7 mouse cellular contexts compared by ENCODE assay signal in the genomic region with DNA sequence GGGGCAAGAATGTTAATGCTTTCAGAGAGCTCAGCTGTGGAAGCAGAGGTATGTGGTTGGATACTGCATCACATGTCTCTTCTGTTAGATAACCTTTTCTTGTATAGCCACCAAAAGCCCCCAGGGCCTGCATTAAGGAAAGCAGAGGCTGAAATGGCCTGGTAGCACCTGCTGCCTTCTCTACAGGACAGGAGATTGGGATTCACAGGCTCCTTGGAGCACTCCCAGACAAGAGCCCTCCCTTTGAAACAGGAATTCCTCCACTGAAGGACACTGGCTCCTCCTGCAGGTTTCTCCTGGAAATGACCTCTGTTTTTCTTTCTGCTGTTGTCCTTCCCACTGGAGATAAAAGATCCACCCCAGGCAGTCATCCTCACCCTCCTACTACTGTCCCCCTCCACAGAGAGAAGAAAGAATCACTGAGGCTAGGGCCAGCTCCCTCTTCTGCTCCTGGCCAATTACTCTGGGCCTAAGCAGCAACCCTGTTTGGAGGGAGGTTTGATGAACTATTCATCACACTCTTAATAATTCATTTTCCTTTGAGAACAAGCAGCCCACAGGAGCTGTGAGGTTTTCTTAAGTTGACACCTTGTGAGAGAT.
DNase-seq lines count a peak whose midpoint lies in the region; ATAC-seq and TF ChIP-seq lines count a peak whose summit lies in the region.

No protein-coding gene starts in this region.

- peak; percentile 53 for DNase-seq in lung, embryonic 14.5 days
- no peak for DNase-seq in lung, postnatal 36 days
- peak; percentile 2 for DNase-seq in cerebellum, adult 9-11 months
- DNase-seq in forebrain, embryonic 14.5 days (ENCODE audit: low spot score), result peak; percentile 57
- peak; percentile 36 to 42 for DNase-seq in left cerebral cortex, adult 18-20 months (ENCODE audit: low spot score in 2 of 2)
- DNase-seq in B cell, adult 2 months, result no peak

- no peak overlapping the region for H3K9ac ChIP-seq in lung, embryonic 14.5 days
- no peak overlapping the region for H3K9ac ChIP-seq in forebrain, embryonic 14.5 days (ENCODE audit: low read length)
- no peak overlapping the region for H3K9ac ChIP-seq in neural tube, embryonic 14.5 days (replicated peaks; ENCODE audit: low read depth, low read length)

- H3K27me3 ChIP-seq in lung, embryonic 14.5 days (ENCODE audit: insufficient read depth, low read length), result no peaks in the 10 kb centered on the region
- H3K27me3 ChIP-seq in forebrain, embryonic 14.5 days (replicated peaks; ENCODE audit: control insufficient read depth, insufficient read depth, low read length), result no peaks in the 10 kb centered on the region
- H3K27me3 ChIP-seq in neural tube, embryonic 14.5 days (ENCODE audit: control insufficient read depth, insufficient read depth, low read length), result no peaks in the 10 kb centered on the region

- H3K9me3 ChIP-seq in lung, embryonic 14.5 days (ENCODE audit: low read depth, low read length), result no peaks in the 10 kb centered on the region
- H3K9me3 ChIP-seq in forebrain, embryonic 14.5 days (replicated peaks; ENCODE audit: control insufficient read depth, low read length), result no peaks in the 10 kb centered on the region
- H3K9me3 ChIP-seq in neural tube, embryonic 14.5 days (ENCODE audit: control insufficient read depth, low read length), result no peaks in the 10 kb centered on the region

- no peaks in the 10 kb centered on the region for H3K36me3 ChIP-seq in lung, embryonic 14.5 days (ENCODE audit: insufficient read depth)
- H3K36me3 ChIP-seq in forebrain, embryonic 14.5 days (ENCODE audit: control insufficient read depth, insufficient read depth, low read length), result no peaks in the 10 kb centered on the region
- no peaks in the 10 kb centered on the region for H3K36me3 ChIP-seq in neural tube, embryonic 14.5 days (ENCODE audit: control insufficient read depth, insufficient read depth, low read length)

- ATAC-seq in lung, embryonic 14.5 days (ENCODE audit: insufficient read depth), result no peak; the same call in 1 of the 2 replicates
- ATAC-seq in forebrain, embryonic 14.5 days, result peak; percentile 69
- peak; percentile 82 for ATAC-seq in neural tube, embryonic 14.5 days (ENCODE audit: low read depth)

- no peak overlapping the region for H3K27ac ChIP-seq in lung, embryonic 14.5 days (ENCODE audit: low read depth)
- H3K27ac ChIP-seq in forebrain, embryonic 14.5 days (ENCODE audit: low read depth, low read length), result no peak overlapping the region
- H3K27ac ChIP-seq in neural tube, embryonic 14.5 days (ENCODE audit: low read depth, low read length), result no peak overlapping the region

- H3K4me2 ChIP-seq in lung, embryonic 14.5 days, result no peak overlapping the region
- no peak overlapping the region for H3K4me2 ChIP-seq in forebrain, embryonic 14.5 days (ENCODE audit: low read length)
- no peak overlapping the region for H3K4me2 ChIP-seq in neural tube, embryonic 14.5 days (ENCODE audit: low read depth, low read length)

- TF ChIP-seq CTCF in lung, embryonic 14.5 days (IDR thresholded peaks at IDR 0.05; ENCODE audit: low read depth), result peak; percentile 55

- no peak overlapping the region for H3K4me3 ChIP-seq in lung, embryonic 14.5 days (ENCODE audit: low read depth, low read length)
- no peak overlapping the region for H3K4me3 ChIP-seq in forebrain, embryonic 14.5 days (ENCODE audit: low read depth, low read length)
- H3K4me3 ChIP-seq in neural tube, embryonic 14.5 days (ENCODE audit: low read depth, low read length), result no peak overlapping the region

- H3K4me1 ChIP-seq in lung, embryonic 14.5 days (ENCODE audit: insufficient read depth), result no peaks in the 10 kb centered on the region
- no peaks in the 10 kb centered on the region for H3K4me1 ChIP-seq in forebrain, embryonic 14.5 days (ENCODE audit: control insufficient read depth, insufficient read depth, low read length)
- no peaks in the 10 kb centered on the region for H3K4me1 ChIP-seq in neural tube, embryonic 14.5 days (ENCODE audit: control insufficient read depth, insufficient read depth, low read length)

Comparison
In these comparisons a context has a peak if more than half of its experiments do, and no peak if none do; other contexts are left out.
1. DNase-seq: peak in lung, embryonic 14.5 days (single experiment), cerebellum, adult 9-11 months (single experiment), forebrain, embryonic 14.5 days (single experiment) and left cerebral cortex, adult 18-20 months (2 of 2); none in lung, postnatal 36 days (single experiment) and B cell, adult 2 months (0 of 2).